Mouse (Mus musculus): ENCODE data around the gene Hist1h1c.
"Not testable (repeated sequence)": the region's sequence is repeated elsewhere in the genome, so short reads cannot be mapped to it uniquely, and the experiment has no call there.

The Hist1h1c gene

DNA sequence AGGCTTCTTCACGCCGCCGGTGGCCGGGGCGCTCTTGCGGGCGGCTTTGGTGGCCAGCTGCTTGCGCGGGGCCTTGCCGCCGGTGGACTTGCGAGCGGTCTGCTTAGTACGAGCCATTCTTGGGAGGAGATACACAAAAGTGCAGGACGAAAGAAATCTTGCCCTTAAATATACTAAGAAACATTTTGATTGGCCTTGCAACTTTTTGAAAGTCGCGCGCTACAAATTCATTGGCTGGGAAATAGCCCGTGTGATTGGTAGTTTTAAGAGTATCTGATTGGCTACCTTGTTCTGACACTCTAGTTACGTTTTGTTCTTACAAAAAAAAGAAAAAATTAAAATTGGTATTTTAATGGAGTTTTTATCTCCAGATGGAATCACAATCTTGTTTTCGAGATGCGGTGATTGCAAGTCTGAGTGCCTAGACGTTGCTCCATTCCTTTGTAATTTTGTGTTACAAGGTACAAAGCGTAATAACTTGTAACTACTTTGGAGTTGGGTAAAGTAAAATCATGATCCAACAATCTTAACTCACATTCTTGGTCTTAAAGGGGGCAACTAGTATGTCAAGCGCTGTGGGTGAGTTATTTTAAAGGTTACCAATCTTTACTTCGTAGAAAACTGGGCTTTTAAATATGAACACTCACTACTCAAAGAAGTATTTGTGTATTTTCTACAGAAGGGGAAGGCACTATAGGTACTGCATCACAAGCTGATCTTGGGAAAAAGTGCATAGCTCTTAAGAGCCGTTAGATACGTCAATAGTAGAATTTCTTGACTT lies 7.0 kb downstream of the Hist1h1c start, which contains the start of gene Hist1h3c:
Hist1h3c (minus strand) TSS at position 222 of the 781 bp plus-strand sequence.
- DNase-seq (ENCODE audit: low read depth): peak; percentile 89

DNA sequence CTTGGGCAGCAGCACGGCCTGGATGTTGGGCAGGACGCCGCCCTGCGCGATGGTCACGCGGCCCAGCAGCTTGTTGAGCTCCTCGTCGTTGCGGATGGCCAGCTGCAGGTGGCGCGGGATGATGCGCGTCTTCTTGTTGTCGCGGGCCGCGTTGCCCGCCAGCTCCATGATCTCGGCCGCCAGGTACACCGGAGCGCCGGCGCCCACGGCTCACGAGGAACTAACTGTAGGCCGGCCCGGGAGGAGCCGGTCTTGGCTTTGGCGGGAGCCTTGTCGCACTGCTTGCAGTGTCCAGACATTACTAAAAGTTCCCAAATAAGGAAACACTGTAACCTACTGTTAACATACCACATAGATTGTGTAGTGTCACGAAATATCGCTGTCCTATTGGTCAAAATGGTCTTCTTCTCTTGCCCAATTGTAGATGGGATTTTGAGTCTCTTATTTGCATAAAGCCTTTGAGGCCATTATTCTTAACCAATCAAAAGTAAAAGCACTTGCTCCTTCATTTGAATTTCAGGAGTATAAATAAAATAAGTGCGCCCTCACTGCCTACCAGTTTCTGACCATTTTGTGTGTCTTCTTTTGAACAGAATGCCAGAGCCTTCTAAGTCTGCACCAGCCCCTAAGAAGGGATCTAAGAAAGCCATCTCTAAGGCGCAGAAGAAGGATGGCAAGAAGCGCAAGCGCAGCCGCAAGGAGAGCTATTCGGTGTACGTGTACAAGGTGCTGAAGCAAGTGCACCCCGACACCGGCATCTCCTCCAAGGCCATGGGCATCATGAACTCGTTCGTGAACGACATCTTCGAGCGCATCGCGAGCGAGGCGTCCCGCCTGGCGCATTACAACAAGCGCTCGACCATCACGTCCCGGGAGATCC lies 7.8 kb downstream of the Hist1h1c start, which contains the start of gene Hist1h2bb:
Hist1h2bb (plus strand) TSS at position 534 of the 880 bp plus-strand sequence.
- DNase-seq (ENCODE audit: low read depth): peak; percentile 82

DNA sequence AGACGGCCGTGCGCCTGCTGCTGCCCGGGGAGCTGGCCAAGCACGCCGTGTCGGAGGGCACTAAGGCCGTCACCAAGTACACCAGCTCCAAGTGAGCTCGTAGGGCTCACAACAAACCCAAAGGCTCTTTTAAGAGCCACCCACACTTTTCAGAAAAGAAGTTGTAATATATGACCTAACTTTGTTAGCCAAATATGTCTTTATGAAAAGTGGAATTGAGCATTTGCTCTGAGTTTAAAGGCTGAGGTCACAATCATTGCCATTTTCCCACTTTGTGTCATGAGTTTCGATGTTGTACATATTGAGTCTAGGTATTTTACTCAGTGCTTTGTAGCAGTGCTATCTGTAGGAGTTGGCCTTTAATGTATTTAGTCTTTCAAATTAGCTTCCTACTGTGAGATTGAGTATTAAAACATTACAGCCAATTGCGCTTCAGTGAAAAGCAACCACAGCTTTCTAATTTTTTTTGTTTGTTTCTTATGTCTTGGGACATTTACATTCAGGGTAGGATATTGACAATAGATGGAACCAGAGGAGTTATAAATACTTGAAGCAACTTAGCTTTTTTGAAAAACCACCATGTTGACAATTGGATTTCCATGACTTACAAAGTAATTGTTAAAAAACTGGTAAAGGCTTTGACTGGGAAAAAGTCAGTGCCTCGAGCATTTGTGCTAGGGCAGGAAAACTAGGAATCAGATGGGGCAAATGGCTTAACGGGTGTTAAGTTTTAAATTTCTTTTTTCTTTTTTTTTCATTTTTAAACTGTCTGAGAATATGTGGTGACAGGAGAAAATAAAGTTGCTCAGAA lies 8.7 kb downstream of the Hist1h1c start:
- DNase-seq (ENCODE audit: low read depth): no peak

- no peak for DNase-seq (ENCODE audit: low read depth)
Measured at GRCm38 (mm10) chr13:23747892-23748288, 9.3 kb downstream of the Hist1h1c start.

GRCm38 (mm10) chr13:23749563-23750121 lies 11.0 kb downstream of the Hist1h1c start:
- DNase-seq (ENCODE audit: low read depth): no peak

- DNase-seq (ENCODE audit: low read depth): not testable (repeated sequence)
Measured at GRCm38 (mm10) chr13:23750839-23751477, 12.3 kb downstream of the Hist1h1c start, which contains the start of gene Hist1h2ab. Hist1h2ab (plus strand) TSS chr13:23751126.

DNA sequence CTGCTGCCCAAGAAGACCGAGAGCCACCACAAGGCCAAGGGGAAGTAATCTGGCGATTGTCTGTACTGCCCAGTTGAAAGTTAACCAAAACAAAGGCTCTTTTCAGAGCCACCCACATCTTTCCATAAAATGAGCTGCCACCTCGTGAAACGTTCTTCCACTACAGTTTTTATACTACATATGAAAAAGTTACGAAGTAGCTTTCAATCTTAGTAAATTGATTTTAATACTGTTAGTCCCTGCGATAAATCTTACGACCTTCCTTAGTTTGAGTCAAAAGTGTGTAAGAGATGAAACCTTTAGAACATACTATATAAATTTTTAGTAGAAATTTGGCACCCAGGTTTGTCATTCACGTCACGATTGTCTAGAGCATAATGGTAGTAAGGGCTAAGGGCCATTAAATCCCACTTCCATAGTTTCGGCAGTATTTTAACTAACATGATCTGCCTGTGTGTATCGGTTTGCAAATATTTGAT lies 12.9 kb downstream of the Hist1h1c start:
- no peak for DNase-seq (ENCODE audit: low read depth)

GRCm38 (mm10) chr13:23752067-23752741 lies 13.6 kb downstream of the Hist1h1c start, which contains the start of gene Hist1h3b:
Hist1h3b (plus strand) TSS chr13:23752267.
- peak; percentile 89 for DNase-seq (ENCODE audit: low read depth)

GRCm38 (mm10) chr13:23752742-23753172 lies 14.1 kb downstream of the Hist1h1c start:
- no peak for DNase-seq (ENCODE audit: low read depth)

DNA sequence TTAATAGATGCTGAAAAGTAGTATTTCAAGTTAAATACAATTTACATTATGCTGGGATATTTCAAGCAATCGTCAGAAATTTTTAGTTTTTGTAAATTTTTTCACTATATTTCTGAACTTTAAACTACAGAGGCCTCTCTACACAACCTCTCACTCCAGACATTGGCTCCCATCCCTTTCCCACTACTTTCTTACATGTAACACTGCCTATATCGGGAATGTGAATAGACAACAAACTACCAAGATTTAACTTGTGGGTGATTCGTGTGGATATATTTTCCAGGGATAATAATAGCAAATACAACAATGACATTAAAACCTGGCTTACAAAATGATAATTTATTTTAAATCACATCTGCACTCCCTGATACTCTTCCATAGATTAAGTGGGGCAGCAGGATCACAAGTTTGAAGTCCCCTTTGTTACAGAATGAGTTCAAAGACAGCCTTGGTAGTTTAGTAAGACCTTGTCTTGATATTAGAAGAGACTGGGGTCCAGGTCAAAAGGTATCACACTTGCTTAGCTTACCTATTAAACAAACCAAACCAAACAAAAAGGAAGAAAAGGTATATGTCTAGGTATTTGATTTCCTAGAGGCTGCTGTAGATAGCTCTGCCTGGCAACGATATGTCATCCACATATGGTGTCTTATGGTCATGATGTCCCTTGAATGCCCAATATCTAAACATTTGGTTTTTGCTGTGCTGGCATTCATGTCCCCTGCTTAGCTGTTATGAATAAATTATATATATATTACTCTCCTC lies 14.9 kb downstream of the Hist1h1c start:
- no peak for DNase-seq (ENCODE audit: low read depth)

DNA sequence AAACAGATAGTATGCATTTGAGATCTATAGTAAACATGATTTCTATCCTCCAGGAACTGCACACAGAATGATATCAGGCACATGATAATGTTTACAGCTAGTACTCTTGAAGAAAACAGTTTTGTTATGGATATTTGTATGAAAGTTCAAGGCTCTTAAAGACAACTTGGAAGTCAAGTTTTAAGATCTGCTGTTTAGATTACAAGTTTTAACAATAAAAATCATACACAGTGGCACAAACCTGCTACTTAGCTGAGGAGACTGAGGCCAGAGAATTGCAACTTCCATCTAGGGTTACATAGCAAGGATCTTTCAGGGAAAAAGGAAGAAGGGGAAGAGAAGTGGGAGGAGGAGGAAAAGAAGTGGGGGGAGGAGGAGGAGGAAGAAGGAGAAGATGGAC lies 16.4 kb downstream of the Hist1h1c start:
- DNase-seq (ENCODE audit: low read depth): no peak

DNA sequence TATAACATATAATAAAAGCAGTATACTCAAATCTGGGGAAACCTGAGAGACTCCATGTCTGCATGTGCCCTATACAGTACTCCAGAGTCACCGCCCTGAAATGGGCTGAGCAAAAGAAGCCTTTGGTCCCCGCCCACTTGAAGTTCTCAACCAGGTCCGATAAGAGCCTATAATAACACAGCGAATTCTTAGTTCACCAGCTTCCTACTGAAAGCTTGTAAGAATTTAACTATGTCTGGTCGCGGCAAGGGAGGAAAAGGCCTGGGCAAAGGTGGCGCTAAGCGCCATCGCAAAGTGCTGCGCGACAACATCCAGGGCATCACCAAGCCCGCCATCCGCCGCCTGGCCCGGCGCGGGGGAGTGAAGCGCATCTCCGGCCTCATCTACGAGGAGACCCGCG lies 18.2 kb downstream of the Hist1h1c start, which contains the start of gene Hist1h4b:
Hist1h4b (plus strand) TSS at position 224 of the 400 bp plus-strand sequence.
- DNase-seq (ENCODE audit: low read depth): peak; percentile 95

GRCm38 (mm10) chr13:23757211-23757773 lies 18.7 kb downstream of the Hist1h1c start:
- no peak for DNase-seq (ENCODE audit: low read depth)

DNA sequence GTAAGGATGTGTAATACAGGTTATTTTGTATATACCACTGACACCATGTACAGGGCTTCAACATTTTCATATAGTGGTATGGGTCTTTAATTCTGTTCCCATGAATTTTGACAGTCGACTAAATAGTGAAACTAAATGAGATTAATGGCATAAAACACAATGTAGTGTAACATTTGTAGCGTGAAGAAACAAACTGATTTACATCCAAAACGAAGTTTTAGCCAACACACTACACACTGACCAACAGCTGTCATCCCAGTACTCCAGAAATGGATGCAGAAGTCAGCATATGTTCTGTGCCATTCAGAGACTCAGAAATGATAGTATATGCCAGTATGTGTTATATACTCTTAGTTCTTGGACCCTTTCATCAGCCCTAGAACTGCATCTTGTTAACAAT lies 19.3 kb downstream of the Hist1h1c start:
- no peak for DNase-seq (ENCODE audit: low read depth)

DNA sequence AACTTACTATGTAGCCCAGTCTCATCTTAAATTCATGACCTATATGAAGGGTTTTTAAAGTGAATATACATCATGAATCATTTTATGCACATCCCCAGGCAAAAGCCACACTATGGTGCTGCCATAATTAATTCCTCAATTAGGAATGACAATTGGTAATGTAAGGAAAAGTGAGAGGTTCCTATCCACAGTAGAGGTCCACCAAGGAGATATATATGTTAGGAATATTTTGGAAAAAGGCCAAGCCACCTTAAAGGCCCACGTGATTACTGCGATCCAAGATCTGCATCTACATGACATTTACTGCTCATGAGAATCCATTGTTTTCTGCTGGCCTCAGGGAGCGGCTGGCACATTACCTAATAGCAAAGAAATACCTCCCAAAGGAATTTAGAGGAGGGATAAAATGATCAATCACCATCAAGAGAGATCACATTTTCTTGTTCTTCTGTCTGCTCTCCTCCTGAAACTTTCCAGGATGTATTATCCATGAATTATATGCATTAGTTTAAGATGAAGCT lies 20.7 kb downstream of the Hist1h1c start:
- DNase-seq (ENCODE audit: low read depth): no peak

GRCm38 (mm10) chr13:23759916-23760239 lies 21.3 kb downstream of the Hist1h1c start:
- no peak for DNase-seq (ENCODE audit: low read depth)

- no peak for DNase-seq (ENCODE audit: low read depth)
Measured at GRCm38 (mm10) chr13:23760240-23760971, 21.8 kb downstream of the Hist1h1c start.

Data from c-Kit-positive CD71-negative TER-119-negative erythroid progenitor cells, embryonic 14.5 days (primary cell).